Mouse (Mus musculus) liver, embryonic 16.5 days (tissue): Measurements from ENCODE around the gene Pde4dip. TPM values are rescaled to one million over a fixed set of nuclear protein-coding genes. Genes with fewer than 3 reads are reported as not detected.

Source experiments
- ATAC-seq: fragments of 200-750 bp; cut with Nextera tagmentation; 2 replicates; pipeline ENCODE4 v1.8.0; 2017; ENCODE audit warnings: low read depth, mild to moderate bottlenecking, moderate number of reproducible peaks, moderate library complexity
- H3K27ac ChIP-seq: fragments of 300-500 bp; sonication (generic); 2 replicates; pipeline ENCODE4 v1.5.1; 2014; ENCODE audit warnings: mild to moderate bottlenecking, low read length
- H3K27me3 ChIP-seq: fragments of 300-500 bp; sonication (generic); 2 replicates; pipeline ENCODE4 v1.6.1; 2014; ENCODE audit warnings: low read depth, low read length, mixed read lengths; ENCODE audit not compliant: control insufficient read depth, insufficient read depth
- H3K36me3 ChIP-seq: fragments of 300-500 bp; sonication (generic); 2 replicates; pipeline ENCODE4 v1.6.1; 2014; ENCODE audit warnings: mild to moderate bottlenecking; ENCODE audit not compliant: control insufficient read depth, insufficient read depth
- H3K4me1 ChIP-seq: fragments of 300-500 bp; sonication (generic); 2 replicates; pipeline ENCODE4 v1.6.1; 2014; ENCODE audit warnings: low read depth, low read length, mixed read lengths; ENCODE audit not compliant: control insufficient read depth
- H3K4me2 ChIP-seq: fragments of 300-500 bp; sonication (generic); 2 replicates; pipeline ENCODE4 v1.6.1; 2014; ENCODE audit warnings: low read depth, low read length, mixed read lengths
- H3K4me3 ChIP-seq: fragments of 300-500 bp; sonication (generic); 2 replicates; pipeline ENCODE4 v1.5.1; 2014; ENCODE audit warnings: low read depth, mild to moderate bottlenecking, low read length
- H3K9ac ChIP-seq: fragments of 300-500 bp; sonication (generic); 2 replicates; pipeline ENCODE4 v1.6.1; 2014; ENCODE audit warnings: low read depth, low read length
- H3K9me3 ChIP-seq: fragments of 300-500 bp; sonication (generic); replicated peaks from 2 replicates; pipeline ENCODE4 v1.6.1; 2016; ENCODE audit warnings: low read length; ENCODE audit not compliant: control insufficient read depth
- WGBS: fragments of 180-500 bp; shearing (Covaris S2); extraction: QIAGEN DNeasy Blood & Tissue Kit; methylation state at CpG from one replicate; pipeline ENCODE4 v1.1.7; 2014; ENCODE audit not compliant: insufficient replicate concordance; 5-methylcytosine and 5-hydroxymethylcytosine counted together
- polyA plus RNA-seq: library from polyadenylated mRNA; unstranded; fragments of >200 nt; fragmentation: Nextera tagmentation; extraction: Ambion mirVana; gene quantifications from 2 replicates; pipeline ENCODE4 v1.2.1, GENCODE M21; 2015

The Pde4dip gene
- polyA plus RNA-seq, 1 experiment from 2014 or later: 14.2 TPM

GRCm38 (mm10) chr3:97835888-97836287, 52.6 kb downstream of the Pde4dip start:
- no peaks in the 10 kb centered on the region for H3K36me3 ChIP-seq
- no peaks in the 10 kb centered on the region for H3K9me3 ChIP-seq
- H3K4me1 ChIP-seq: no peaks in the 10 kb centered on the region
- no peak for ATAC-seq
- no peak overlapping the region for H3K4me3 ChIP-seq
- no peak overlapping the region for H3K9ac ChIP-seq
- no peaks in the 10 kb centered on the region for H3K27me3 ChIP-seq
- H3K4me2 ChIP-seq: no peak overlapping the region
- WGBS: 78% methylated on average over 5 of the region's 5 CpGs
- H3K27ac ChIP-seq: no peak overlapping the region

GRCm38 (mm10) chr3:97834625-97835024, 53.9 kb downstream of the Pde4dip start:
- Histone ChIP-seq H3K9ac (no peak overlapping the region), H3K9me3 (no peaks in the 10 kb centered on the region), H3K4me1 (no peaks in the 10 kb centered on the region), H3K4me3 (no peak overlapping the region), H3K4me2 (no peak overlapping the region), H3K27ac (no peak overlapping the region), H3K36me3 (no peaks in the 10 kb centered on the region), H3K27me3 (no peaks in the 10 kb centered on the region)
- WGBS: 56% methylated on average over 1 of the region's 1 CpGs
- ATAC-seq: no peak

- 48% methylated on average over 15 of the region's 15 CpGs for WGBS
- ATAC-seq: no peak
- Histone ChIP-seq H3K4me1 (no peaks in the 10 kb centered on the region), H3K9ac (no peak overlapping the region), H3K4me2 (no peak overlapping the region), H3K36me3 (no peaks in the 10 kb centered on the region), H3K4me3 (no peak overlapping the region), H3K27me3 (no peaks in the 10 kb centered on the region), H3K27ac (no peak overlapping the region), H3K9me3 (no peaks in the 10 kb centered on the region)
Measured at GRCm38 (mm10) chr3:97831564-97832320, 56.8 kb downstream of the Pde4dip start.

- Histone ChIP-seq H3K4me3 (no peak overlapping the region), H3K27me3 (no peaks in the 10 kb centered on the region), H3K4me2 (no peak overlapping the region), H3K9ac (no peak overlapping the region), H3K36me3 (no peaks in the 10 kb centered on the region), H3K4me1 (no peaks in the 10 kb centered on the region), H3K27ac (no peak overlapping the region), H3K9me3 (no peaks in the 10 kb centered on the region)
- no peak for ATAC-seq
- 67% methylated on average over 2 of the region's 2 CpGs for WGBS
Measured at GRCm38 (mm10) chr3:97830622-97831021, 57.9 kb downstream of the Pde4dip start.

GRCm38 (mm10) chr3:97830122-97830521, 58.4 kb downstream of the Pde4dip start:
- no peaks in the 10 kb centered on the region for H3K36me3 ChIP-seq
- H3K9ac ChIP-seq: no peak overlapping the region
- no peaks in the 10 kb centered on the region for H3K4me1 ChIP-seq
- no peaks in the 10 kb centered on the region for H3K9me3 ChIP-seq
- WGBS: 43% methylated on average over 2 of the region's 2 CpGs
- no peak overlapping the region for H3K27ac ChIP-seq
- ATAC-seq: no peak
- no peak overlapping the region for H3K4me3 ChIP-seq
- H3K27me3 ChIP-seq: peaks cover under 1% of the 10 kb centered on the region; the same call in 1 of the 2 replicates
- no peak overlapping the region for H3K4me2 ChIP-seq

GRCm38 (mm10) chr3:97828286-97828685, 60.2 kb downstream of the Pde4dip start:
- Histone ChIP-seq H3K27me3 (peaks cover 10% of the 10 kb centered on the region), H3K36me3 (no peaks in the 10 kb centered on the region), H3K4me2 (no peak overlapping the region), H3K4me3 (no peak overlapping the region), H3K4me1 (no peaks in the 10 kb centered on the region; the same call in 1 of the 2 replicates), H3K9ac (no peak overlapping the region), H3K9me3 (no peaks in the 10 kb centered on the region), H3K27ac (no peak overlapping the region)
- no peak for ATAC-seq
- 71% methylated on average over 4 of the region's 4 CpGs for WGBS

GRCm38 (mm10) chr3:97825246-97825645, 63.3 kb downstream of the Pde4dip start:
- 17% methylated on average over 3 of the region's 3 CpGs for WGBS
- H3K27ac ChIP-seq: no peak overlapping the region
- no peak for ATAC-seq
- peaks cover 10% of the 10 kb centered on the region for H3K27me3 ChIP-seq
- no peak overlapping the region for H3K4me2 ChIP-seq
- no peaks in the 10 kb centered on the region for H3K36me3 ChIP-seq
- H3K9me3 ChIP-seq: no peaks in the 10 kb centered on the region
- H3K9ac ChIP-seq: no peak overlapping the region
- no peak overlapping the region for H3K4me3 ChIP-seq
- no peaks in the 10 kb centered on the region; the same call in 1 of the 2 replicates for H3K4me1 ChIP-seq

GRCm38 (mm10) chr3:97824744-97825143, 63.8 kb downstream of the Pde4dip start:
- peaks cover 10% of the 10 kb centered on the region for H3K27me3 ChIP-seq
- H3K36me3 ChIP-seq: no peaks in the 10 kb centered on the region
- H3K27ac ChIP-seq: no peak overlapping the region
- H3K4me1 ChIP-seq: no peaks in the 10 kb centered on the region; the same call in 1 of the 2 replicates
- no peak overlapping the region for H3K9ac ChIP-seq
- peak overlapping the region; percentile 56 for H3K4me2 ChIP-seq
- no peak for ATAC-seq
- H3K4me3 ChIP-seq: no peak overlapping the region; the same call in 1 of the 2 replicates
- WGBS: 4% methylated on average over 5 of the region's 5 CpGs
- no peaks in the 10 kb centered on the region for H3K9me3 ChIP-seq

GRCm38 (mm10) chr3:97824011-97824711, 64.3 kb downstream of the Pde4dip start:
- Histone ChIP-seq H3K27me3 (peaks cover 10% of the 10 kb centered on the region), H3K27ac (no peak overlapping the region), H3K4me3 (peak overlapping the region; percentile 50), H3K4me1 (no peaks in the 10 kb centered on the region; the same call in 1 of the 2 replicates), H3K4me2 (peak overlapping the region; percentile 56), H3K9ac (no peak overlapping the region), H3K9me3 (no peaks in the 10 kb centered on the region), H3K36me3 (no peaks in the 10 kb centered on the region)
- ATAC-seq: peak; percentile 43; the same call in 1 of the 2 replicates
- WGBS: 1% methylated on average over 29 of the region's 29 CpGs
